Mouse (Mus musculus) myocyte (in vitro differentiated cells): Measurements from ENCODE around the gene Gsc2.

ENCODE experiments used
- MYOD1 ChIP-seq, 3 experiments: IDR thresholded peaks; one replicate each; pipeline ENCODE4 v1.6.1; 2011; ENCODE audit warnings: control low read depth in 2 of 3, low read depth in 2 of 3, mild to moderate bottlenecking in 2 of 3, moderate library complexity in 1 of 3; ENCODE audit not compliant: insufficient read length in 2 of 3, control insufficient read depth in 1 of 3
- POLR2A ChIP-seq: IDR thresholded peaks from one replicate; pipeline ENCODE4 v1.6.1; 2011; ENCODE audit warnings: low read depth, mild to moderate bottlenecking, control low read depth, moderate library complexity; ENCODE audit not compliant: insufficient read length
- POLR2AphosphoS2 ChIP-seq: IDR thresholded peaks from one replicate; pipeline ENCODE4 v1.6.1; 2011; ENCODE audit warnings: low read depth, control low read depth; ENCODE audit not compliant: insufficient read length

GRCm38 (mm10) chr16:17896091-17896490 is 18.8 kb downstream of the Gsc2 start:
- TF ChIP-seq MYOD1 (IDR thresholded peaks at IDR 0.05; ENCODE audit: control insufficient read depth in 1 of 3, insufficient read length in 2 of 3, low read depth in 2 of 3), result no peak
- TF ChIP-seq POLR2A, result no peak
- no peak for TF ChIP-seq POLR2AphosphoS2
